ENCODE assay signal across 25 mouse cellular contexts in genomic region chr2:106893376-106893775, GRCm38 (mm10).
"Had no signal": no experiment of that assay in that cellular context is flagged by ENCODE, and none has a peak within 500 bp of the region (broad histone marks: within the 10 kb centered on the region; RNA-seq: fewer than 3 reads in every experiment).

No protein-coding gene starts in this region.

- H3K27me3 ChIP-seq: hindbrain, embryonic 12.5 days; intestine, embryonic 15.5 days; limb, embryonic 15.5 days had no signal

- H3K4me2 ChIP-seq: hindbrain, embryonic 12.5 days; hindbrain, embryonic 14.5 days; intestine, embryonic 15.5 days; limb, embryonic 13.5 days; limb, embryonic 15.5 days; liver, embryonic 11.5 days had no signal

- DNase-seq: gastrocnemius, adult 2 months; gastrocnemius, postnatal 10 days; gastrocnemius, postnatal 25 days; heart, adult 18-20 months; heart, postnatal 10 days; heart, postnatal 4 days; kidney, adult 18-20 months; kidney, adult 8-10 months; kidney, postnatal 10 days; kidney, postnatal 25 days; kidney, postnatal 4 days; layer of hippocampus, postnatal 36 days; left cerebral cortex, postnatal 4 days had no signal

- H3K27ac ChIP-seq: gastrocnemius, adult 2 months; heart, embryonic 10.5 days; hindbrain, embryonic 10.5 days; hindbrain, embryonic 12.5 days; hindbrain, embryonic 14.5 days; intestine, embryonic 15.5 days; layer of hippocampus, adult 2 months; limb, embryonic 13.5 days; limb, embryonic 15.5 days had no signal

- H3K9me3 ChIP-seq: heart, embryonic 10.5 days; hindbrain, embryonic 10.5 days; hindbrain, embryonic 12.5 days; intestine, embryonic 15.5 days; limb, embryonic 13.5 days; limb, embryonic 15.5 days had no signal

- ATAC-seq: hindbrain, embryonic 16.5 days; inflammation-experienced regulatory T-cells, adult 6 months; intestine, embryonic 15.5 days; intestine, postnatal 0 days had no signal

- H3K4me3 ChIP-seq: gastrocnemius, adult 2 months; heart, embryonic 10.5 days; hindbrain, embryonic 10.5 days; hindbrain, embryonic 12.5 days; intestine, embryonic 15.5 days; layer of hippocampus, adult 2 months; limb, embryonic 13.5 days; limb, embryonic 15.5 days had no signal

- H3K9ac ChIP-seq: hindbrain, embryonic 12.5 days; hindbrain, embryonic 14.5 days; intestine, embryonic 15.5 days; limb, embryonic 13.5 days; limb, embryonic 15.5 days had no signal

- H3K36me3 ChIP-seq: heart, embryonic 10.5 days; hindbrain, embryonic 10.5 days; hindbrain, embryonic 12.5 days; intestine, embryonic 15.5 days; limb, embryonic 13.5 days; limb, embryonic 15.5 days had no signal
